17 mouse cellular contexts compared by ENCODE assay signal in the genomic region with DNA sequence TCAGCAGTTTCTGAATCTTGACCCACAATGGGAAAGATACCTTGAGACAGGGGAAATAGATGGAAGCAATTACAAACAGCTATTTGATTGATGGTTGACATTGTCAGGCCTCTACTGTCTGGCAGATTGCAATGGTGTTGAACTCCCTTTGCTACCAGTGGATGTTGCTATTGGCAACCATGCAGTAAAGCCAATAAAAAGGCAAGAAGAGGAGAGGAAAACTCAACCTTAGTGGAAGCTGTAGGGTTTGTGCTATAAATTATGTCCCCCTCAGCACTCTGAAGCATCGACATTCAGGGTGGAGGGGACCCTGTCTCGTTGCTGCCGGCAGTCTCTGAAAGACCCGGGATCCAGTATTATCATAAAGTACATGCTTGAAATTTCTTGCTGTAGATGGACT. TPM values are rescaled to one million over a fixed set of nuclear protein-coding genes. Genes with fewer than 3 reads are reported as not detected.
A peak's percentile ranks its signal among the peaks of the same experiment; 100 is the strongest.
DNase-seq lines count a peak whose midpoint lies in the region; ATAC-seq and TF ChIP-seq lines count a peak whose summit lies in the region.
"Had no signal": no experiment of that assay in that cellular context is flagged by ENCODE, and none has a peak within 500 bp of the region (broad histone marks: within the 10 kb centered on the region; RNA-seq: fewer than 3 reads in every experiment).

No protein-coding gene starts in this region.

- H3K27ac ChIP-seq in forebrain, embryonic 12.5 days = peak overlapping the region; percentile 56
- H3K27ac ChIP-seq in forebrain, embryonic 10.5 days = no peak overlapping the region
- peak overlapping the region; percentile 93 for H3K27ac ChIP-seq in hindbrain, embryonic 15.5 days (replicated peaks)

- no peaks in the 10 kb centered on the region for H3K27me3 ChIP-seq in forebrain, embryonic 12.5 days
- no peaks in the 10 kb centered on the region for H3K27me3 ChIP-seq in forebrain, embryonic 10.5 days (ENCODE audit: poor library complexity, severe bottlenecking)
- H3K27me3 ChIP-seq in hindbrain, embryonic 15.5 days = no peaks in the 10 kb centered on the region
- H3K27me3 ChIP-seq in myocyte (ENCODE audit: control insufficient read depth, insufficient read depth, insufficient read length) = peaks cover 9% of the 10 kb centered on the region

- WGBS in forebrain, embryonic 12.5 days = 61% methylated on average over 4 of the region's 4 CpGs
- 84% methylated on average over 4 of the region's 4 CpGs for WGBS in forebrain, embryonic 10.5 days
- 18% methylated on average over 4 of the region's 4 CpGs for WGBS in hindbrain, embryonic 15.5 days

- TF ChIP-seq CTCF in brain, embryonic 14.5 days (IDR thresholded peaks at IDR 0.05; ENCODE audit: borderline replicate concordance, extremely low read depth, insufficient read depth, insufficient read length) = no peak

- no peak overlapping the region for H3ac ChIP-seq in myocyte (ENCODE audit: control insufficient read depth, insufficient read length)

- peaks cover 16% of the 10 kb centered on the region; the same call in 1 of the 2 replicates for H3K4me1 ChIP-seq in forebrain, embryonic 12.5 days
- H3K4me1 ChIP-seq in forebrain, embryonic 10.5 days = peaks cover 64% of the 10 kb centered on the region
- H3K4me1 ChIP-seq in hindbrain, embryonic 15.5 days (replicated peaks) = peaks cover 40% of the 10 kb centered on the region

- no peak overlapping the region for H3K4me3 ChIP-seq in forebrain, embryonic 12.5 days (replicated peaks)
- H3K4me3 ChIP-seq in forebrain, embryonic 10.5 days = no peak overlapping the region
- 0 out of 2 replicates have a peak overlapping the region, but pooled peaks have one; percentile 9 for H3K4me3 ChIP-seq in hindbrain, embryonic 15.5 days
- H3K4me3 ChIP-seq in myocyte = no peak overlapping the region
- H3K4me3 ChIP-seq: erythroblast, embryonic 14.5 days had no signal

- no peaks in the 10 kb centered on the region for H3K79me2 ChIP-seq in myocyte (ENCODE audit: control insufficient read depth, insufficient read depth)

- no peaks in the 10 kb centered on the region for H3K9me3 ChIP-seq in forebrain, embryonic 12.5 days
- no peaks in the 10 kb centered on the region for H3K9me3 ChIP-seq in forebrain, embryonic 10.5 days
- no peaks in the 10 kb centered on the region for H3K9me3 ChIP-seq in hindbrain, embryonic 15.5 days

- DNase-seq in forebrain, embryonic 10.5 days (ENCODE audit: extremely low spot score, low spot score) = no peak
- DNase-seq in brain, embryonic 14.5 days (ENCODE audit: low read depth) = peak; percentile 82
- no peak for DNase-seq in testis, postnatal 10 days (ENCODE audit: low spot score)
- DNase-seq in layer of hippocampus, postnatal 10 days (ENCODE audit: low spot score in 2 of 2) = no peak
- DNase-seq in thymus, postnatal 36 days = no peak
- DNase-seq: adrenal gland, adult 2 months; cerebellum, adult 18-20 months; gastrocnemius, postnatal 36 days; heart, postnatal 14 days; spleen, adult 18-20 months; thymus, adult 2 months had no signal

- H3K36me3 ChIP-seq in forebrain, embryonic 12.5 days (replicated peaks) = no peaks in the 10 kb centered on the region
- H3K36me3 ChIP-seq in forebrain, embryonic 10.5 days (replicated peaks) = no peaks in the 10 kb centered on the region
- H3K36me3 ChIP-seq in hindbrain, embryonic 15.5 days = no peaks in the 10 kb centered on the region
- H3K36me3 ChIP-seq in myocyte (ENCODE audit: control insufficient read depth, insufficient read depth) = no peaks in the 10 kb centered on the region

- no peak overlapping the region for H3K9ac ChIP-seq in forebrain, embryonic 12.5 days
- peak overlapping the region; percentile 47 for H3K9ac ChIP-seq in hindbrain, embryonic 15.5 days

- H3K4me2 ChIP-seq in forebrain, embryonic 12.5 days = no peak overlapping the region
- peak overlapping the region; percentile 44 for H3K4me2 ChIP-seq in hindbrain, embryonic 15.5 days
- H3K4me2 ChIP-seq in myocyte (ENCODE audit: low read depth) = peak overlapping the region; percentile 61

- ATAC-seq in forebrain, embryonic 12.5 days (ENCODE audit: low FRiP score) = 0 out of 2 replicates have a peak, but pooled peaks have one; percentile 40
- peak; percentile 61 for ATAC-seq in hindbrain, embryonic 15.5 days (ENCODE audit: low FRiP score, low read depth)
- ATAC-seq: lung, postnatal 0 days had no signal

- no peak for TF ChIP-seq POLR2A in brain, embryonic 14.5 days (IDR thresholded peaks at IDR 0.05; ENCODE audit: borderline replicate concordance, extremely low read depth, insufficient read depth, insufficient read length, poor library complexity, severe bottlenecking)
- no peak for TF ChIP-seq POLR2A in myocyte (IDR thresholded peaks at IDR 0.05; ENCODE audit: insufficient read length, low read depth)

TF ChIP-seq in myocyte, 11 proteins besides CTCF, POLR2A, EP300 and RAD21:
- no peak for TF ChIP-seq MYOD1 (IDR thresholded peaks at IDR 0.05; ENCODE audit: control insufficient read depth in 1 of 3, insufficient read length in 2 of 3, low read depth in 2 of 3)
- no peak for TF ChIP-seq TCF3 (IDR thresholded peaks at IDR 0.05; ENCODE audit: insufficient read length, low read depth)
- no peak for TF ChIP-seq USF1 (IDR thresholded peaks at IDR 0.05; ENCODE audit: low read depth)
- no peak for TF ChIP-seq REST (IDR thresholded peaks at IDR 0.05; ENCODE audit: insufficient read depth, insufficient read length)
- TF ChIP-seq SRF (IDR thresholded peaks at IDR 0.05; ENCODE audit: control insufficient read depth, insufficient read length, low read depth) = no peak
- no peak for TF ChIP-seq MYOG (IDR thresholded peaks at IDR 0.05; ENCODE audit: control insufficient read depth in 1 of 3, insufficient read depth in 1 of 3, insufficient read length in 2 of 3, low read depth in 2 of 3)
- no peak for TF ChIP-seq TCF12 (IDR thresholded peaks at IDR 0.05; ENCODE audit: insufficient read depth, poor library complexity, severe bottlenecking)
- no peak for TF ChIP-seq E2F4 (IDR thresholded peaks at IDR 0.05; ENCODE audit: insufficient read depth)
- TF ChIP-seq CEBPB (IDR thresholded peaks at IDR 0.05; ENCODE audit: insufficient read depth, poor library complexity, severe bottlenecking) = no peak
- no peak for TF ChIP-seq POLR2AphosphoS2 (IDR thresholded peaks at IDR 0.05; ENCODE audit: insufficient read length, low read depth)
- no peak for TF ChIP-seq MAX (IDR thresholded peaks at IDR 0.05; ENCODE audit: low read depth)

RNA-seq across cellular contexts. Expression of a gene that starts 6.6 kb away (rescaled TPM):
- polyA plus RNA-seq in forebrain, embryonic 12.5 days (2016; fragmentation: Nextera tagmentation; extraction: Ambion mirVana) = 8.9 and 10.0 TPM in 2 replicates
- 10.5 and 12.4 TPM in 2 replicates for polyA plus RNA-seq in forebrain, embryonic 10.5 days (2016; fragmentation: Nextera tagmentation; extraction: Ambion mirVana)
- polyA plus RNA-seq in brain, embryonic 14.5 days (2012; rRNA removed) = 8.4 and 9.1 TPM in 2 replicates
- 7.3 and 8.0 TPM in 2 replicates for polyA plus RNA-seq in hindbrain, embryonic 15.5 days (2015; fragmentation: Nextera tagmentation; extraction: Ambion mirVana)
- 1.2 TPM for polyA plus RNA-seq in myocyte (2012; fragmentation: generic; extraction: Trizol)
- 1 to 10 TPM; 3.4 to 4.0 TPM for total RNA-seq in layer of hippocampus, postnatal 10 days (2021)
- total RNA-seq: MEL had no signal
- polyA plus RNA-seq: erythroblast, embryonic 14.5 days had no signal

RNA-seq across cellular contexts. Expression of a gene that starts 10.4 kb away (rescaled TPM):
- 0.46 and 0.50 TPM in 2 replicates for polyA plus RNA-seq in forebrain, embryonic 12.5 days (2016; fragmentation: Nextera tagmentation; extraction: Ambion mirVana)
- 0.28 and 0.53 TPM in 2 replicates for polyA plus RNA-seq in forebrain, embryonic 10.5 days (2016; fragmentation: Nextera tagmentation; extraction: Ambion mirVana)
- polyA plus RNA-seq in brain, embryonic 14.5 days (2012; rRNA removed) = 0.83 and 1.2 TPM in 2 replicates
- polyA plus RNA-seq in hindbrain, embryonic 15.5 days (2015; fragmentation: Nextera tagmentation; extraction: Ambion mirVana) = 0.77 and 0.85 TPM in 2 replicates
- 0.06 TPM for polyA plus RNA-seq in myocyte (2012; fragmentation: generic; extraction: Trizol)
- total RNA-seq in layer of hippocampus, postnatal 10 days (2021) = under 1 TPM; 0.27 to 0.45 TPM
- total RNA-seq: MEL had no signal
- polyA plus RNA-seq: erythroblast, embryonic 14.5 days had no signal

RNA-seq across cellular contexts. Expression of a gene that starts 50.0 kb away (rescaled TPM):
- 7.5 and 7.8 TPM in 2 replicates for polyA plus RNA-seq in forebrain, embryonic 12.5 days (2016; fragmentation: Nextera tagmentation; extraction: Ambion mirVana)
- 5.1 and 5.6 TPM in 2 replicates for polyA plus RNA-seq in forebrain, embryonic 10.5 days (2016; fragmentation: Nextera tagmentation; extraction: Ambion mirVana)
- polyA plus RNA-seq in brain, embryonic 14.5 days (2012; rRNA removed) = 12.1 and 13.5 TPM in 2 replicates
- 17.5 and 21.8 TPM in 2 replicates for polyA plus RNA-seq in hindbrain, embryonic 15.5 days (2015; fragmentation: Nextera tagmentation; extraction: Ambion mirVana)
- polyA plus RNA-seq in myocyte (2012; fragmentation: generic; extraction: Trizol) = 1.7 TPM
- total RNA-seq in layer of hippocampus, postnatal 10 days (2021) = 10 to 100 TPM; 12.3 to 12.8 TPM
- total RNA-seq: MEL had no signal
- polyA plus RNA-seq: erythroblast, embryonic 14.5 days had no signal
